Mouse (Mus musculus) G1E (cell line): ENCODE data around the gene Coch.

Source experiments
- CTCF ChIP-seq: IDR thresholded peaks from 2 replicates; pipeline ENCODE4 v1.5.1; 2012; ENCODE audit warnings: low read depth, low read length, inconsistent platforms, mixed read lengths
- GATA1 ChIP-seq: IDR thresholded peaks from 2 replicates; pipeline ENCODE4 v1.6.1; 2012; ENCODE audit warnings: borderline replicate concordance, low read length, inconsistent platforms, mixed read lengths

- TF ChIP-seq CTCF (no peak), GATA1 (no peak)
Observed at GRCm38 (mm10) chr12:51636260-51636659, 43.1 kb downstream of the Coch start.
